12 mouse cellular contexts compared by ENCODE assay signal in the genomic region with DNA sequence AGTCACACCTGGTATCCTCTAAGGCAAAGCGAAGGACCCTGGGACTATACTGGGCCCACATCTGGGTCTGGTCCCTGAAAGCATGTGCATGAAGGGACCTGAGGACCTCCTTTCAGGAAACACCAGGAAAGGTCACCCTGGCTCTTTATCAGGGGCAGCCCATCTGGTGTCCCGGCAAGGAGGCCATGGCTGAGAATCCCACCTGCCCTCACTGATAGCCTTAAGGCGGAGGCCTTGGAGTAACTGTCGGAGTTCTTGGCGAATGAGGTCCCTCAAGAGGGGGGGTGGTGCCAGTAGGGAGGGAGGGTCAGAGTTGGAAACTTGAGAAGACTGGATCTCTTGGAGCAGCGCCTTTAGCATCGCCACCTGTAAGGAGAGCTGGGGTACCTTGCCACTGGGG. TPM values are rescaled to one million over a fixed set of nuclear protein-coding genes. Genes with fewer than 3 reads are reported as not detected.
A peak's percentile ranks its signal among the peaks of the same experiment; 100 is the strongest.
DNase-seq lines count a peak whose midpoint lies in the region; ATAC-seq lines count a peak whose summit lies in the region.
"Had no signal": no experiment of that assay in that cellular context is flagged by ENCODE, and none has a peak within 500 bp of the region (broad histone marks: within the 10 kb centered on the region; RNA-seq: fewer than 3 reads in every experiment).

No protein-coding gene starts in this region.

- peaks cover 6% of the 10 kb centered on the region for H3K27me3 ChIP-seq in forebrain, embryonic 12.5 days
- H3K27me3 ChIP-seq in forebrain, embryonic 11.5 days (ENCODE audit: control insufficient read depth, insufficient read depth, low read length) = no peaks in the 10 kb centered on the region
- H3K27me3 ChIP-seq in kidney, embryonic 16.5 days (ENCODE audit: insufficient read depth, low read length) = no peaks in the 10 kb centered on the region
- H3K27me3 ChIP-seq in liver, embryonic 11.5 days (replicated peaks; ENCODE audit: control insufficient read depth, insufficient read depth, low read length) = peaks cover under 1% of the 10 kb centered on the region
- H3K27me3 ChIP-seq: hindbrain, embryonic 15.5 days had no signal

- H3K9me3 ChIP-seq in forebrain, embryonic 12.5 days = no peaks in the 10 kb centered on the region
- no peaks in the 10 kb centered on the region for H3K9me3 ChIP-seq in forebrain, embryonic 11.5 days (ENCODE audit: control insufficient read depth, low read length)
- no peaks in the 10 kb centered on the region for H3K9me3 ChIP-seq in kidney, embryonic 16.5 days (ENCODE audit: low read length)
- H3K9me3 ChIP-seq in liver, embryonic 11.5 days (ENCODE audit: control insufficient read depth, low read length) = no peaks in the 10 kb centered on the region
- H3K9me3 ChIP-seq: hindbrain, embryonic 15.5 days; midbrain, embryonic 12.5 days had no signal

- no peak overlapping the region for H3K4me3 ChIP-seq in forebrain, embryonic 12.5 days (replicated peaks)
- no peak overlapping the region for H3K4me3 ChIP-seq in forebrain, embryonic 11.5 days (ENCODE audit: low read depth, low read length)
- no peak overlapping the region for H3K4me3 ChIP-seq in kidney, embryonic 16.5 days (ENCODE audit: low read length)
- no peak overlapping the region; the same call in 1 of the 2 replicates for H3K4me3 ChIP-seq in liver, embryonic 11.5 days (ENCODE audit: low read depth, low read length)
- H3K4me3 ChIP-seq: hindbrain, embryonic 15.5 days; left cerebral cortex, adult 2 months had no signal

- H3K36me3 ChIP-seq in forebrain, embryonic 12.5 days (replicated peaks) = peaks cover 37% of the 10 kb centered on the region
- peaks cover 3% of the 10 kb centered on the region; the same call in 1 of the 2 replicates for H3K36me3 ChIP-seq in forebrain, embryonic 11.5 days (ENCODE audit: control insufficient read depth, insufficient read depth, low read length)
- peaks cover 16% of the 10 kb centered on the region; the same call in 1 of the 2 replicates for H3K36me3 ChIP-seq in kidney, embryonic 16.5 days (ENCODE audit: insufficient read depth, low read length)
- peaks cover 6% of the 10 kb centered on the region; the same call in 1 of the 2 replicates for H3K36me3 ChIP-seq in liver, embryonic 11.5 days (ENCODE audit: control insufficient read depth, insufficient read depth, low read length)

- peak overlapping the region; percentile 44; the same call in 1 of the 2 replicates for H3K4me2 ChIP-seq in forebrain, embryonic 12.5 days
- no peak overlapping the region; the same call in 1 of the 2 replicates for H3K4me2 ChIP-seq in forebrain, embryonic 11.5 days (ENCODE audit: low read depth, low read length, severe bottlenecking)
- H3K4me2 ChIP-seq in kidney, embryonic 16.5 days (replicated peaks; ENCODE audit: low read depth, low read length) = peak overlapping the region; percentile 59
- H3K4me2 ChIP-seq in liver, embryonic 11.5 days = peak overlapping the region; percentile 80

- WGBS in forebrain, embryonic 12.5 days = 63% methylated on average over 7 of the region's 7 CpGs
- 69% methylated on average over 7 of the region's 7 CpGs for WGBS in forebrain, embryonic 11.5 days
- 42% methylated on average over 7 of the region's 7 CpGs for WGBS in kidney, embryonic 16.5 days
- 46% methylated on average over 7 of the region's 7 CpGs for WGBS in liver, embryonic 11.5 days

- no peak for ATAC-seq in forebrain, embryonic 12.5 days (ENCODE audit: low FRiP score)
- no peak for ATAC-seq in forebrain, embryonic 11.5 days (replicated peaks; ENCODE audit: low FRiP score)
- ATAC-seq in kidney, embryonic 16.5 days (ENCODE audit: low FRiP score, low TSS enrichment) = no peak; the same call in 1 of the 2 replicates
- ATAC-seq in liver, embryonic 11.5 days (replicated peaks; ENCODE audit: low FRiP score) = peak; percentile 56

- peaks cover 23% of the 10 kb centered on the region for H3K4me1 ChIP-seq in forebrain, embryonic 12.5 days
- 0 out of 2 replicates have a peak, but pooled peaks cover 6% of the 10 kb centered on the region for H3K4me1 ChIP-seq in forebrain, embryonic 11.5 days (replicated peaks; ENCODE audit: control insufficient read depth, insufficient read depth, low read length)
- peaks cover 13% of the 10 kb centered on the region for H3K4me1 ChIP-seq in kidney, embryonic 16.5 days (ENCODE audit: insufficient read depth, low read length)
- peaks cover 27% of the 10 kb centered on the region for H3K4me1 ChIP-seq in liver, embryonic 11.5 days (replicated peaks; ENCODE audit: control insufficient read depth, insufficient read depth, low read length)

- no peak overlapping the region for H3K9ac ChIP-seq in forebrain, embryonic 12.5 days
- H3K9ac ChIP-seq in forebrain, embryonic 11.5 days (ENCODE audit: low read length) = no peak overlapping the region
- no peak overlapping the region for H3K9ac ChIP-seq in kidney, embryonic 16.5 days (replicated peaks; ENCODE audit: low read length)
- peak overlapping the region; percentile 52 for H3K9ac ChIP-seq in liver, embryonic 11.5 days (ENCODE audit: low read depth, low read length)
- H3K9ac ChIP-seq: hindbrain, embryonic 15.5 days had no signal

- no peak for DNase-seq in forebrain, embryonic 11.5 days (ENCODE audit: low spot score)
- no peak for DNase-seq in kidney, postnatal 14 days
- DNase-seq in c-Kit-positive CD71-positive TER-119-positive erythroid progenitor cells, embryonic 14.5 days (ENCODE audit: low spot score) = peak; percentile 46
- DNase-seq in liver, embryonic 11.5 days (ENCODE audit: low spot score) = no peak
- DNase-seq in adrenal gland, adult 2 months = no peak
- DNase-seq in thymus, postnatal 36 days = no peak

- no peak overlapping the region for H3K27ac ChIP-seq in forebrain, embryonic 12.5 days
- H3K27ac ChIP-seq in forebrain, embryonic 11.5 days (ENCODE audit: low read depth, low read length) = no peak overlapping the region
- no peak overlapping the region for H3K27ac ChIP-seq in kidney, embryonic 16.5 days (ENCODE audit: low read length)
- H3K27ac ChIP-seq in liver, embryonic 11.5 days (ENCODE audit: low read depth, low read length) = no peak overlapping the region; the same call in 1 of the 2 replicates
- H3K27ac ChIP-seq: hindbrain, embryonic 15.5 days; left cerebral cortex, adult 2 months; midbrain, embryonic 12.5 days had no signal

RNA-seq across cellular contexts. Expression of gene Ccdc24, which starts 0.6 kb away (rescaled TPM):
- polyA plus RNA-seq in forebrain, embryonic 12.5 days (2016; fragmentation: Nextera tagmentation; extraction: Ambion mirVana) = 1.8 and 2.1 TPM in 2 replicates
- polyA plus RNA-seq in forebrain, embryonic 11.5 days (2014; fragmentation: Nextera tagmentation; extraction: Ambion mirVana) = 1.7 and 2.1 TPM in 2 replicates
- 1.2 and 2.4 TPM in 2 replicates for polyA plus RNA-seq in kidney, embryonic 16.5 days (2015; fragmentation: Nextera tagmentation; extraction: Ambion mirVana)
- 1.1 and 1.5 TPM in 2 replicates for polyA plus RNA-seq in liver, embryonic 11.5 days (2014; fragmentation: Nextera tagmentation; extraction: Ambion mirVana)
- 1 to 10 TPM in 1 of 2 experiments, under 1 TPM in 1; 0.52 to 1.1 TPM for total RNA-seq in adrenal gland, adult 2 months (2021)
- 2.4 and 2.5 TPM in 2 replicates for polyA plus RNA-seq in adrenal gland, adult 2 months (2012; rRNA removed)
- total RNA-seq: granulocyte monocyte progenitor cell, adult 5-6 weeks had no signal

RNA-seq across cellular contexts. Expression of gene B4galt2, which starts 11.5 kb away (rescaled TPM):
- 36.4 and 36.9 TPM in 2 replicates for polyA plus RNA-seq in forebrain, embryonic 12.5 days (2016; fragmentation: Nextera tagmentation; extraction: Ambion mirVana)
- 31.3 and 34.5 TPM in 2 replicates for polyA plus RNA-seq in forebrain, embryonic 11.5 days (2014; fragmentation: Nextera tagmentation; extraction: Ambion mirVana)
- polyA plus RNA-seq in kidney, embryonic 16.5 days (2015; fragmentation: Nextera tagmentation; extraction: Ambion mirVana) = 18.0 TPM in 2 replicates
- 9.3 and 10.5 TPM in 2 replicates for polyA plus RNA-seq in liver, embryonic 11.5 days (2014; fragmentation: Nextera tagmentation; extraction: Ambion mirVana)
- total RNA-seq in adrenal gland, adult 2 months (2021) = 10 to 100 TPM in 1 of 2 experiments, 1 to 10 TPM in 1; 8.7 to 12.1 TPM
- polyA plus RNA-seq in adrenal gland, adult 2 months (2012; rRNA removed) = 63.8 and 65.8 TPM in 2 replicates
- total RNA-seq: granulocyte monocyte progenitor cell, adult 5-6 weeks had no signal

RNA-seq across cellular contexts. Expression of gene Atp6v0b, which starts 15.3 kb away (rescaled TPM):
- 233 TPM in 2 replicates for polyA plus RNA-seq in forebrain, embryonic 12.5 days (2016; fragmentation: Nextera tagmentation; extraction: Ambion mirVana)
- 187 and 195 TPM in 2 replicates for polyA plus RNA-seq in forebrain, embryonic 11.5 days (2014; fragmentation: Nextera tagmentation; extraction: Ambion mirVana)
- 270 and 305 TPM in 2 replicates for polyA plus RNA-seq in kidney, embryonic 16.5 days (2015; fragmentation: Nextera tagmentation; extraction: Ambion mirVana)
- 212 and 229 TPM in 2 replicates for polyA plus RNA-seq in liver, embryonic 11.5 days (2014; fragmentation: Nextera tagmentation; extraction: Ambion mirVana)
- total RNA-seq in adrenal gland, adult 2 months (2021) = 100 to 1,000 TPM; 208 to 226 TPM
- polyA plus RNA-seq in adrenal gland, adult 2 months (2012; rRNA removed) = 597 and 627 TPM in 2 replicates

RNA-seq across cellular contexts. Expression of gene Dph2, which starts 20.0 kb away (rescaled TPM):
- polyA plus RNA-seq in forebrain, embryonic 12.5 days (2016; fragmentation: Nextera tagmentation; extraction: Ambion mirVana) = 26.7 and 27.0 TPM in 2 replicates
- 28.4 and 32.4 TPM in 2 replicates for polyA plus RNA-seq in forebrain, embryonic 11.5 days (2014; fragmentation: Nextera tagmentation; extraction: Ambion mirVana)
- polyA plus RNA-seq in kidney, embryonic 16.5 days (2015; fragmentation: Nextera tagmentation; extraction: Ambion mirVana) = 22.1 and 22.7 TPM in 2 replicates
- polyA plus RNA-seq in liver, embryonic 11.5 days (2014; fragmentation: Nextera tagmentation; extraction: Ambion mirVana) = 21.9 and 23.1 TPM in 2 replicates
- total RNA-seq in adrenal gland, adult 2 months (2021) = 1 to 10 TPM; 9.5 to 9.7 TPM
- polyA plus RNA-seq in adrenal gland, adult 2 months (2012; rRNA removed) = 16.5 and 18.9 TPM in 2 replicates

RNA-seq across cellular contexts. Expression of gene Slc6a9, which starts 37.5 kb away (rescaled TPM):
- 8.5 and 9.9 TPM in 2 replicates for polyA plus RNA-seq in forebrain, embryonic 12.5 days (2016; fragmentation: Nextera tagmentation; extraction: Ambion mirVana)
- 8.1 and 9.0 TPM in 2 replicates for polyA plus RNA-seq in forebrain, embryonic 11.5 days (2014; fragmentation: Nextera tagmentation; extraction: Ambion mirVana)
- polyA plus RNA-seq in kidney, embryonic 16.5 days (2015; fragmentation: Nextera tagmentation; extraction: Ambion mirVana) = 12.3 and 13.4 TPM in 2 replicates
- 21.7 and 26.3 TPM in 2 replicates for polyA plus RNA-seq in liver, embryonic 11.5 days (2014; fragmentation: Nextera tagmentation; extraction: Ambion mirVana)
- total RNA-seq in adrenal gland, adult 2 months (2021) = 10 to 100 TPM in 1 of 2 experiments, 1 to 10 TPM in 1; 9.0 to 14.5 TPM
- polyA plus RNA-seq in adrenal gland, adult 2 months (2012; rRNA removed) = 29.7 and 39.7 TPM in 2 replicates
- total RNA-seq: granulocyte monocyte progenitor cell, adult 5-6 weeks had no signal
